Mouse (Mus musculus): ENCODE measurements around the gene Ptpro.

- TF ChIP-seq GATA1 (IDR thresholded peaks at IDR 0.05; ENCODE audit: low read length) (no peak), TAL1 (IDR thresholded peaks at IDR 0.05; ENCODE audit: low read length) (no peak)
Measured at GRCm38 (mm10) chr6:137371455-137371854, 119.3 kb downstream of the Ptpro start.
